16 mouse cellular contexts compared by ENCODE assay signal in genomic region chr9:10368410-10368809, GRCm38 (mm10).
"Had no signal": no experiment of that assay in that cellular context is flagged by ENCODE, and none has a peak within 500 bp of the region (broad histone marks: within the 10 kb centered on the region; RNA-seq: fewer than 3 reads in every experiment).

No protein-coding gene starts in this region.

- H3K36me3 ChIP-seq: liver, embryonic 13.5 days; midbrain, embryonic 12.5 days; midbrain, embryonic 15.5 days; stomach, embryonic 15.5 days had no signal

- H3K9me3 ChIP-seq: liver, embryonic 13.5 days; midbrain, embryonic 12.5 days; midbrain, embryonic 15.5 days; stomach, embryonic 15.5 days had no signal

- H3K4me3 ChIP-seq: liver, embryonic 13.5 days; midbrain, embryonic 12.5 days; midbrain, embryonic 15.5 days; stomach, embryonic 15.5 days had no signal

- ATAC-seq: intestine, postnatal 0 days; midbrain, embryonic 15.5 days had no signal

- H3K27ac ChIP-seq: liver, embryonic 13.5 days; midbrain, embryonic 12.5 days; midbrain, embryonic 15.5 days; stomach, embryonic 15.5 days had no signal

- H3K4me1 ChIP-seq: liver, embryonic 13.5 days; midbrain, embryonic 12.5 days; midbrain, embryonic 15.5 days; stomach, embryonic 15.5 days had no signal

- DNase-seq: kidney, adult 8-10 months; kidney, postnatal 10 days; kidney, postnatal 36 days; layer of hippocampus, adult 9-11 months; liver, embryonic 13.5 days; lung, adult 2 months; lung, postnatal 14 days; lung, postnatal 4 days; right cerebral cortex, adult 18-20 months; right cerebral cortex, postnatal 25 days; spleen, adult 18-20 months; thymus, postnatal 25 days had no signal

- H3K27me3 ChIP-seq: liver, embryonic 13.5 days; midbrain, embryonic 12.5 days; midbrain, embryonic 15.5 days; stomach, embryonic 15.5 days had no signal

- H3K4me2 ChIP-seq: liver, embryonic 13.5 days; midbrain, embryonic 12.5 days; midbrain, embryonic 15.5 days; stomach, embryonic 15.5 days had no signal

- H3K9ac ChIP-seq: liver, embryonic 13.5 days; midbrain, embryonic 12.5 days; midbrain, embryonic 15.5 days; stomach, embryonic 15.5 days had no signal
